Mouse (Mus musculus) liver, embryonic 16.5 days (tissue): ENCODE data around the gene Vdr. TPM values are rescaled to one million over a fixed set of nuclear protein-coding genes. Genes with fewer than 3 reads are reported as not detected.

Source experiments
- ATAC-seq: fragments of 200-750 bp; cut with Nextera tagmentation; 2 replicates; pipeline ENCODE4 v1.8.0; 2017; ENCODE audit warnings: low read depth, mild to moderate bottlenecking, moderate number of reproducible peaks, moderate library complexity
- H3K27ac ChIP-seq: fragments of 300-500 bp; sonication (generic); 2 replicates; pipeline ENCODE4 v1.5.1; 2014; ENCODE audit warnings: mild to moderate bottlenecking, low read length
- H3K27me3 ChIP-seq: fragments of 300-500 bp; sonication (generic); 2 replicates; pipeline ENCODE4 v1.6.1; 2014; ENCODE audit warnings: low read depth, low read length, mixed read lengths; ENCODE audit not compliant: control insufficient read depth, insufficient read depth
- H3K36me3 ChIP-seq: fragments of 300-500 bp; sonication (generic); 2 replicates; pipeline ENCODE4 v1.6.1; 2014; ENCODE audit warnings: mild to moderate bottlenecking; ENCODE audit not compliant: control insufficient read depth, insufficient read depth
- H3K4me1 ChIP-seq: fragments of 300-500 bp; sonication (generic); 2 replicates; pipeline ENCODE4 v1.6.1; 2014; ENCODE audit warnings: low read depth, low read length, mixed read lengths; ENCODE audit not compliant: control insufficient read depth
- H3K4me2 ChIP-seq: fragments of 300-500 bp; sonication (generic); 2 replicates; pipeline ENCODE4 v1.6.1; 2014; ENCODE audit warnings: low read depth, low read length, mixed read lengths
- H3K4me3 ChIP-seq: fragments of 300-500 bp; sonication (generic); 2 replicates; pipeline ENCODE4 v1.5.1; 2014; ENCODE audit warnings: low read depth, mild to moderate bottlenecking, low read length
- H3K9ac ChIP-seq: fragments of 300-500 bp; sonication (generic); 2 replicates; pipeline ENCODE4 v1.6.1; 2014; ENCODE audit warnings: low read depth, low read length
- H3K9me3 ChIP-seq: fragments of 300-500 bp; sonication (generic); replicated peaks from 2 replicates; pipeline ENCODE4 v1.6.1; 2016; ENCODE audit warnings: low read length; ENCODE audit not compliant: control insufficient read depth
- WGBS: fragments of 180-500 bp; shearing (Covaris S2); extraction: QIAGEN DNeasy Blood & Tissue Kit; methylation state at CpG from one replicate; pipeline ENCODE4 v1.1.7; 2014; ENCODE audit not compliant: insufficient replicate concordance; 5-methylcytosine and 5-hydroxymethylcytosine counted together
- polyA plus RNA-seq: library from polyadenylated mRNA; unstranded; fragments of >200 nt; fragmentation: Nextera tagmentation; extraction: Ambion mirVana; gene quantifications from 2 replicates; pipeline ENCODE4 v1.2.1, GENCODE M21; 2015

Vdr gene
- polyA plus RNA-seq, 1 experiment from 2014 or later = 0.13 TPM

- 0 out of 2 replicates have a peak, but pooled peaks have one; percentile 7 for ATAC-seq
- Histone ChIP-seq H3K36me3 (no peaks in the 10 kb centered on the region), H3K4me2 (no peak overlapping the region), H3K4me3 (no peak overlapping the region), H3K4me1 (no peaks in the 10 kb centered on the region; the same call in 1 of the 2 replicates), H3K9me3 (no peaks in the 10 kb centered on the region), H3K9ac (no peak overlapping the region), H3K27me3 (no peaks in the 10 kb centered on the region), H3K27ac (no peak overlapping the region)
- WGBS = 70% methylated on average over 6 of the region's 6 CpGs
These were observed 98.3 kb downstream of the Vdr start for GRCm38 (mm10) chr15:97812126-97812525.

DNA sequence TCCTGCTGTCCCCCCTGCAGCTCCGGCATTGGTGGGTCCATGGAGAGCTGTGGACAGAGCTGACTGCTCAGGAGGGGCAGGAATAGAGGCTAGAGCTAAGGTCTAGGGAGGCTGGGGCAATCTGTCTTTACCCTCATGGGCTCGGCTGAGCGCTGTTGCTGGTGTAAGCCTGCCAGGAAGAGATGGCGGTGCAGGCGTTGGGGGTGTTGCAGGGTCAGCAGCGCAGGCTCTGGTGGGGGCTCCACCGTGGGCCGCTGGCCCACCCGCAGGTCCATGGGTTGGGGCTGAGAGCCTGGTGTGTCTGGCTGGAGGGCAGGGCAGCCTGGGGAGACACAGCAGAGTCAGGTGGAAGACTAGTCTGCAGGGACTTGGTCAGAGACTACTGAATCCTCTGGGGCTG lies 99.1 kb downstream of the Vdr start:
- 78% methylated on average over 9 of the region's 9 CpGs for WGBS
- no peak for ATAC-seq
- H3K4me2 ChIP-seq = no peak overlapping the region

GRCm38 (mm10) chr15:97810399-97810798 lies 100.0 kb downstream of the Vdr start:
- Histone ChIP-seq H3K27me3 (no peaks in the 10 kb centered on the region), H3K4me1 (no peaks in the 10 kb centered on the region; the same call in 1 of the 2 replicates), H3K27ac (no peak overlapping the region), H3K36me3 (no peaks in the 10 kb centered on the region), H3K4me3 (no peak overlapping the region), H3K4me2 (no peak overlapping the region), H3K9ac (no peak overlapping the region), H3K9me3 (no peaks in the 10 kb centered on the region)
- no peak for ATAC-seq
- 66% methylated on average over 5 of the region's 5 CpGs for WGBS

More for the DNA sequence above, 99.1 kb downstream of the Vdr start:
- Histone ChIP-seq H3K27ac (no peak overlapping the region), H3K9ac (no peak overlapping the region), H3K27me3 (no peaks in the 10 kb centered on the region), H3K4me1 (no peaks in the 10 kb centered on the region; the same call in 1 of the 2 replicates), H3K4me3 (no peak overlapping the region), H3K9me3 (no peaks in the 10 kb centered on the region), H3K36me3 (no peaks in the 10 kb centered on the region)

GRCm38 (mm10) chr15:97809942-97810341 lies 100.5 kb downstream of the Vdr start:
- no peaks in the 10 kb centered on the region; the same call in 1 of the 2 replicates for H3K4me1 ChIP-seq
- no peaks in the 10 kb centered on the region for H3K36me3 ChIP-seq
- H3K27me3 ChIP-seq = no peaks in the 10 kb centered on the region
- no peak for ATAC-seq
- H3K9me3 ChIP-seq = no peaks in the 10 kb centered on the region
- no peak overlapping the region for H3K4me2 ChIP-seq
- WGBS = 84% methylated on average over 5 of the region's 5 CpGs
- no peak overlapping the region for H3K4me3 ChIP-seq
- no peak overlapping the region for H3K27ac ChIP-seq
- H3K9ac ChIP-seq = no peak overlapping the region

- no peak for ATAC-seq
- Histone ChIP-seq H3K9me3 (no peaks in the 10 kb centered on the region), H3K27ac (no peak overlapping the region), H3K4me3 (no peak overlapping the region), H3K4me1 (no peaks in the 10 kb centered on the region), H3K4me2 (no peak overlapping the region), H3K36me3 (no peaks in the 10 kb centered on the region), H3K27me3 (no peaks in the 10 kb centered on the region), H3K9ac (no peak overlapping the region)
- WGBS = 83% methylated on average over 14 of the region's 14 CpGs
These were observed 101.2 kb downstream of the Vdr start for GRCm38 (mm10) chr15:97809206-97809605.

GRCm38 (mm10) chr15:97808532-97808931 lies 101.9 kb downstream of the Vdr start:
- Histone ChIP-seq H3K4me1 (no peaks in the 10 kb centered on the region), H3K36me3 (no peaks in the 10 kb centered on the region), H3K4me2 (no peak overlapping the region), H3K27me3 (no peaks in the 10 kb centered on the region), H3K4me3 (no peak overlapping the region), H3K9me3 (no peaks in the 10 kb centered on the region), H3K9ac (no peak overlapping the region), H3K27ac (no peak overlapping the region)
- WGBS = 83% methylated on average over 14 of the region's 14 CpGs
- no peak for ATAC-seq

DNA sequence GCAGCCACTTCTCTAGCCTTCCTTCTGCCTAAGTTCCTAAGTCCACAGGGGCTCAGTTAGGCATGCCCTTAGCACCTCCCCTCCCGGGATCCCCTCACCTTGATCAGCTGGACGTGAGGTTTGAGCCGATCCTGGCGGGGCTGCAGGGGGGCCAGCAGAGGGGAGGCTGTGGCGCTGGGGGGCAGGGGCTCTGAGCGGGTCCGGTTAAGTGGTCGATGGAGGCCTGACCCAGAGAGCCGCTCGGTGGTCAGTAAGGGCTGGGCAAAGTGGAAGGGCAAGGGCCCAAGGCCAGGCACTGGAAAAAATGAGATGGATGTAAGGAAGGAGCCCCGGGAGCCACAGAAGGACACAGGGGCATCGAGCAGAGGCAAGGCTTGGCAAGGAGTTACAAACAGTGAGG lies 102.6 kb downstream of the Vdr start:
- no peaks in the 10 kb centered on the region for H3K36me3 ChIP-seq
- no peaks in the 10 kb centered on the region for H3K9me3 ChIP-seq
- H3K9ac ChIP-seq = no peak overlapping the region
- WGBS = 74% methylated on average over 12 of the region's 12 CpGs
- no peak for ATAC-seq
- no peaks in the 10 kb centered on the region for H3K27me3 ChIP-seq
- H3K4me1 ChIP-seq = no peaks in the 10 kb centered on the region
- H3K4me3 ChIP-seq = no peak overlapping the region
- no peak overlapping the region for H3K4me2 ChIP-seq
- H3K27ac ChIP-seq = no peak overlapping the region

Other genes with a start within 250 kb of the Vdr start
- 6.8 and 7.2 TPM in 2 replicates for gene Rpap3, start 204.8 kb downstream of the Vdr start, polyA plus RNA-seq
- gene Endou, start 179.3 kb downstream of the Vdr start, polyA plus RNA-seq = 0.06 and 0.21 TPM in 2 replicates
- gene Rapgef3, start 142.7 kb downstream of the Vdr start, polyA plus RNA-seq = 1.6 and 2.1 TPM in 2 replicates
- 98.9 and 103 TPM in 2 replicates for gene Slc48a1, start 132.1 kb downstream of the Vdr start, polyA plus RNA-seq
- 4.7 and 5.8 TPM in 2 replicates for gene Hdac7, start 66.1 kb downstream of the Vdr start, polyA plus RNA-seq
- 12.2 and 14.4 TPM in 2 replicates for gene Tmem106c, start 53.6 kb upstream of the Vdr start, polyA plus RNA-seq
- 0.09 and 0.12 TPM in 2 replicates for gene Col2a1, start 94.1 kb upstream of the Vdr start, polyA plus RNA-seq
- 21.1 and 22.7 TPM in 2 replicates for gene Pfkm, start 182.0 kb upstream of the Vdr start, polyA plus RNA-seq
- gene Senp1, start 183.1 kb upstream of the Vdr start, polyA plus RNA-seq = 12.5 and 12.9 TPM in 2 replicates